Mouse (Mus musculus) spleen, embryonic (tissue): ENCODE data around the gene Klrg1.

Source experiments
- CTCF ChIA-PET: fragments of 350-600 bp; sonication (Branson Sonifier 250); formaldehyde crosslinking; loops from one replicate; lab custom pipeline; 2022; lab: Charles Lee

Gene Klrg1

GRCm38 (mm10) chr6:122293121-122293520 is 10.4 kb upstream of the Klrg1 start:
- CTCF ChIA-PET, result interaction anchor here (0.9 kb wide), 1 partner anchor 35 kb away, joined by 5 read pairs; no protein-coding TSS in a partner anchor

- CTCF ChIA-PET, result no interaction called here
Measured at GRCm38 (mm10) chr6:122292184-122292583, 9.5 kb upstream of the Klrg1 start.

GRCm38 (mm10) chr6:122291735-122292134 is 9.1 kb upstream of the Klrg1 start:
- CTCF ChIA-PET, result no interaction called here

GRCm38 (mm10) chr6:122291264-122291663 is 8.6 kb upstream of the Klrg1 start:
- CTCF ChIA-PET, result no interaction called here

GRCm38 (mm10) chr6:122290253-122290652 is 7.6 kb upstream of the Klrg1 start:
- CTCF ChIA-PET, result no interaction called here

- CTCF ChIA-PET, result interaction anchor here (0.7 kb wide), 1 partner anchor 30 kb away, joined by 13 read pairs; no protein-coding TSS in a partner anchor
Measured at GRCm38 (mm10) chr6:122289313-122289712, 6.6 kb upstream of the Klrg1 start.

- CTCF ChIA-PET, result interaction anchor here (0.5 kb wide), 1 partner anchor 524 kb away, joined by 8 read pairs; no protein-coding TSS in a partner anchor
Measured at GRCm38 (mm10) chr6:122288263-122288662, 5.6 kb upstream of the Klrg1 start.

- CTCF ChIA-PET, result no interaction called here
Measured at GRCm38 (mm10) chr6:122284823-122285222, 2.1 kb upstream of the Klrg1 start.

GRCm38 (mm10) chr6:122284304-122284703 is 1.6 kb upstream of the Klrg1 start:
- CTCF ChIA-PET, result no interaction called here

GRCm38 (mm10) chr6:122283429-122283828 is 747 bp upstream of the Klrg1 start:
- CTCF ChIA-PET, result no interaction called here

GRCm38 (mm10) chr6:122276565-122276964 is 6.1 kb downstream of the Klrg1 start:
- CTCF ChIA-PET, result no interaction called here

- CTCF ChIA-PET, result interaction anchor here (0.6 kb wide), 1 partner anchor 22 kb away, joined by 5 read pairs; no protein-coding TSS in a partner anchor
Measured at GRCm38 (mm10) chr6:122274546-122274945, 8.1 kb downstream of the Klrg1 start.

- CTCF ChIA-PET, result interaction anchor here (0.7 kb wide), 1 partner anchor 26 kb away, joined by 3 read pairs; no protein-coding TSS in a partner anchor
Measured at GRCm38 (mm10) chr6:122270152-122270551, 12.5 kb downstream of the Klrg1 start.

GRCm38 (mm10) chr6:122269170-122269569 is 13.5 kb downstream of the Klrg1 start:
- CTCF ChIA-PET, result no interaction called here

GRCm38 (mm10) chr6:122268561-122268960 is 14.1 kb downstream of the Klrg1 start:
- CTCF ChIA-PET, result no interaction called here

GRCm38 (mm10) chr6:122262543-122262942 is 20.1 kb downstream of the Klrg1 start:
- CTCF ChIA-PET, result no interaction called here

GRCm38 (mm10) chr6:122252146-122252545 is 30.5 kb downstream of the Klrg1 start:
- CTCF ChIA-PET, result no interaction called here

GRCm38 (mm10) chr6:122250033-122250432 is 32.6 kb downstream of the Klrg1 start:
- CTCF ChIA-PET, result no interaction called here
